Mouse (Mus musculus) regulatory T cell (primary cell): ENCODE data around the gene Fibin.

Experiments used
- in situ Hi-C: fragments of 300-600 bp; cut with MboI, MseI; formaldehyde crosslinking; loops from one replicate; pipeline ENCODE4 v1.15.1; 2025; ENCODE audit warnings: high pct_unique_total_duplicates

Gene Fibin

DNA sequence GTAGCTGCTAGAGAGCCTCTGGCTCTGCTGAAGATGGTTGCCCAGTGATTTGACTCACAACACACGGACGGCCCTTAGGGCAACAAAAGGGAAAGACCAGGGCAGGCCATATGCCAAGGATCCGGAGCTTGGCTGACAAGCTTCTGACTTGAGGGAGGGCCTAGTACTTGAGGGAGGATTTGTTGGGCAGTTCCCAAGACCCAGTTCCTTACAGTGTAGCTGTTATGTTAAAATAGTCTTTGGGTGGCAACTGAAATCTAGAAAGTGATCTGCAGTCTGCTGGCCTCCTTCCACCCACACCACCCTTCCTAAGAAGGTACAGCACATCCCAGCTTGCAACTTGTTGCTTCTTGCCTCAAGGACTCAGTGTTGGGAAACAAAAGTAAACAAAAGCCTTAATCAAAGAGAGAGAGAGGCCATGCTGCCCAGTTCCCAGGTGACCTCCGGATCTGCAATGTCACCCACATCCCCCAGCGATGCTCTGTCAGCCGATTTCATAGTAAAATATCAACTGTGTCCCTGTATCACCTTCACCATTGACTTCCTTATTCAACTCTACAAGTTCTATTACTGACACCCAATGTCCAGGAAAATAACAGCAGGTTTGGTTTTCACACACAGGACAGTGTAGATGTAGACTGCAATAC, 48.4 kb downstream of the Fibin start, which contains the start of gene Bbox1:
Gene Bbox1, minus strand, starts transcription at position 52 of the 647 bp plus-strand sequence.
- in situ Hi-C loops: no loop called here

DNA sequence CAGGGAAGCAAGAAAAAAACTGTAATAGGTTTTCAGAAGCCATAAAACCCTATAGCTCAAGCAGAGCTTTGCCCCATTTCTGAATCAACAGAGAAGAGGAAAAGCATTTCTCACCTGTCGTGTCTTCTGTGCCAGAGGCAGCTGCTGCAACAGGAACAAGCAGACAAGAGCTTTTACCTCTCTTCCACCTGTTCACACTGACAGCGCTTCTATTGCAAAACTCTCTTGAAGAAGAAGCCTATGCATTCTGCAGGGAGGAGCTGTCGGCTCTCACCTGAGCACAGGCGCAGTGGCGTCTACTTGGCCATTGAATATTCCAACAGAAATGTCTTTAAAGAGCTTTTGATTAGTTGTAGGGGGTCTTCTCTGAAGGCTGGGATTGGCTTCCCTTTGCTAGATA, 48.9 kb downstream of the Fibin start:
- in situ Hi-C loops: no loop called here

DNA sequence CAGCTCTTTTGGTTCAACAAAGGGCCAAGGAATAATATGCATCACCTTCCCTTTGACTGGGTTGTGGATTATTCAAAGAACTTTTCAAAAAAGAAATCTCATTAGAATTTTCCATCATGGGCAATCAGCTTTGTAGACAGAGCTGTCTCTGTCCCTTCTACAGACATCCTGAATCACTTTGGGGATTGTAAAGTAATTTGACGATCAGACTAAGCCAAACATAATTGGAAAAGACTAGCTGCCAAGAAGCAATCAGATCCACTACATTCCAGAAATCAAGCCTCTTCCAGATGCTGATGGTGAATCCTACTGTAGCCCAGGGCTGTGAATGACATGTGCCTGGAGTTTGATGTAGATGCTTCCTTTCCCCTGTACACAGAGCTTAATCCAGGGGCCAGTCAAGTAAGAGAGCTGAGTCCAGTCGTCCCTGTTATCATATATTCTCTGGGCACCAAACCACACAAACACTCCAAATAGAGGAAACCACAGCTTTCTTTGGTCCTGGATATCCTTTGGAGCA, 49.6 kb downstream of the Fibin start:
- in situ Hi-C loops: no loop called here
